Mouse (Mus musculus) limb, embryonic 13.5 days (tissue): ENCODE measurements at regions not wholly inside any gene's neighbourhood (a gene's known extent, or its start where the extent isn't known, plus 50 kb on each side); places are given as distances from the start of the nearest gene placed in this dataset.

Source experiments
- ATAC-seq: fragments of 200-750 bp; cut with Nextera tagmentation; 2 replicates; pipeline ENCODE4 v1.8.0; 2017; ENCODE audit warnings: low read depth, moderate number of reproducible peaks, moderate TSS enrichment; ENCODE audit not compliant: low FRiP score
- H3K27ac ChIP-seq: fragments of 300-500 bp; sonication (generic); 2 replicates; pipeline ENCODE4 v1.5.1; 2015; ENCODE audit warnings: inconsistent platforms, mild to moderate bottlenecking, moderate library complexity
- H3K27me3 ChIP-seq: fragments of 300-500 bp; sonication (generic); 2 replicates; pipeline ENCODE4 v1.6.1; 2015; ENCODE audit warnings: mild to moderate bottlenecking, inconsistent platforms
- H3K36me3 ChIP-seq: fragments of 300-500 bp; sonication (generic); 2 replicates; pipeline ENCODE4 v1.6.1; 2015; ENCODE audit warnings: inconsistent platforms, mild to moderate bottlenecking, moderate library complexity
- H3K4me1 ChIP-seq: fragments of 300-500 bp; sonication (generic); 2 replicates; pipeline ENCODE4 v1.6.1; 2015; ENCODE audit warnings: inconsistent platforms
- H3K4me2 ChIP-seq: fragments of 300-500 bp; sonication (generic); replicated peaks from 2 replicates; pipeline ENCODE4 v1.6.1; 2015; ENCODE audit warnings: inconsistent platforms, mild to moderate bottlenecking, moderate library complexity
- H3K4me3 ChIP-seq: fragments of 300-500 bp; sonication (generic); 2 replicates; pipeline ENCODE4 v1.5.1; 2015; ENCODE audit warnings: moderate library complexity, mild to moderate bottlenecking, inconsistent platforms
- H3K9ac ChIP-seq: fragments of 300-500 bp; sonication (generic); 2 replicates; pipeline ENCODE4 v1.6.1; 2015; ENCODE audit warnings: mild to moderate bottlenecking, inconsistent platforms
- H3K9me3 ChIP-seq: fragments of 300-500 bp; sonication (generic); 2 replicates; pipeline ENCODE4 v1.6.1; 2016; ENCODE audit warnings: inconsistent platforms
- WGBS: fragments of 180-500 bp; shearing (Covaris S2); methylation state at CpG from one replicate; pipeline ENCODE4 v1.1.7; 2015; 5-methylcytosine and 5-hydroxymethylcytosine counted together

- 82% methylated on average over 3 of the region's 3 CpGs for WGBS
- Histone ChIP-seq H3K27ac (no peak overlapping the region), H3K9ac (no peak overlapping the region), H3K4me1 (peaks cover 6% of the 10 kb centered on the region; the same call in 1 of the 2 replicates), H3K4me3 (no peak overlapping the region), H3K4me2 (no peak overlapping the region), H3K9me3 (no peaks in the 10 kb centered on the region), H3K36me3 (no peaks in the 10 kb centered on the region), H3K27me3 (no peaks in the 10 kb centered on the region)
- no peak for ATAC-seq
Observed at GRCm38 (mm10) chr1:184628566-184629168, 103.8 kb downstream of the Hlx start.

- no peaks in the 10 kb centered on the region for H3K4me1 ChIP-seq
- no peak overlapping the region for H3K4me2 ChIP-seq
- H3K4me3 ChIP-seq = no peak overlapping the region
- WGBS = 58% methylated on average over 3 of the region's 3 CpGs
- no peaks in the 10 kb centered on the region for H3K9me3 ChIP-seq
- H3K27me3 ChIP-seq = peaks cover 16% of the 10 kb centered on the region; the same call in 1 of the 2 replicates
- no peak overlapping the region for H3K9ac ChIP-seq
- no peak overlapping the region for H3K27ac ChIP-seq
- ATAC-seq = no peak
- no peaks in the 10 kb centered on the region for H3K36me3 ChIP-seq
Observed at GRCm38 (mm10) chr1:184622462-184622861, 110.0 kb downstream of the Hlx start.

- no peak overlapping the region for H3K4me2 ChIP-seq
- H3K36me3 ChIP-seq = no peaks in the 10 kb centered on the region
- H3K4me1 ChIP-seq = no peaks in the 10 kb centered on the region
- no peak for ATAC-seq
- WGBS = 26% methylated on average over 15 of the region's 15 CpGs
- no peak overlapping the region for H3K4me3 ChIP-seq
- peaks cover 16% of the 10 kb centered on the region; the same call in 1 of the 2 replicates for H3K27me3 ChIP-seq
- no peaks in the 10 kb centered on the region for H3K9me3 ChIP-seq
- no peak overlapping the region for H3K9ac ChIP-seq
- H3K27ac ChIP-seq = no peak overlapping the region
Observed at GRCm38 (mm10) chr1:184621950-184622349, 110.5 kb downstream of the Hlx start.

- Histone ChIP-seq H3K4me1 (no peaks in the 10 kb centered on the region), H3K9me3 (no peaks in the 10 kb centered on the region), H3K4me3 (no peak overlapping the region), H3K27ac (no peak overlapping the region), H3K4me2 (no peak overlapping the region), H3K9ac (no peak overlapping the region), H3K36me3 (no peaks in the 10 kb centered on the region), H3K27me3 (peaks cover 13% of the 10 kb centered on the region; the same call in 1 of the 2 replicates)
- WGBS = 80% methylated on average over 8 of the region's 8 CpGs
- ATAC-seq = no peak
Observed at GRCm38 (mm10) chr1:184617853-184618454, 114.5 kb downstream of the Hlx start.

GRCm38 (mm10) chr1:184615991-184616390 is 116.4 kb downstream of the Hlx start:
- no peak overlapping the region for H3K4me2 ChIP-seq
- H3K36me3 ChIP-seq = no peaks in the 10 kb centered on the region
- H3K4me1 ChIP-seq = no peaks in the 10 kb centered on the region
- no peak overlapping the region for H3K9ac ChIP-seq
- WGBS = 67% methylated on average over 3 of the region's 3 CpGs
- no peak for ATAC-seq
- H3K4me3 ChIP-seq = no peak overlapping the region
- H3K27me3 ChIP-seq = 0 out of 2 replicates have a peak, but pooled peaks cover 4% of the 10 kb centered on the region
- no peaks in the 10 kb centered on the region for H3K9me3 ChIP-seq
- no peak overlapping the region for H3K27ac ChIP-seq

- Histone ChIP-seq H3K9me3 (no peaks in the 10 kb centered on the region), H3K4me1 (no peaks in the 10 kb centered on the region), H3K27me3 (no peaks in the 10 kb centered on the region), H3K27ac (no peak overlapping the region), H3K36me3 (no peaks in the 10 kb centered on the region), H3K9ac (no peak overlapping the region), H3K4me2 (no peak overlapping the region), H3K4me3 (no peak overlapping the region)
- 77% methylated on average over 21 of the region's 21 CpGs for WGBS
- no peak for ATAC-seq
Observed at GRCm38 (mm10) chr1:184614699-184615415, 117.6 kb downstream of the Hlx start.

GRCm38 (mm10) chr1:184612880-184613279 is 119.5 kb downstream of the Hlx start:
- Histone ChIP-seq H3K27me3 (no peaks in the 10 kb centered on the region), H3K27ac (no peak overlapping the region), H3K9me3 (no peaks in the 10 kb centered on the region), H3K36me3 (no peaks in the 10 kb centered on the region), H3K4me2 (no peak overlapping the region), H3K4me1 (peaks cover 14% of the 10 kb centered on the region), H3K4me3 (no peak overlapping the region), H3K9ac (no peak overlapping the region)
- WGBS = 77% methylated on average over 4 of the region's 4 CpGs
- ATAC-seq = no peak

GRCm38 (mm10) chr1:184608938-184609337 is 123.5 kb downstream of the Hlx start:
- Histone ChIP-seq H3K4me3 (no peak overlapping the region), H3K27ac (0 out of 2 replicates have a peak overlapping the region, but pooled peaks have one; percentile 39), H3K9me3 (no peaks in the 10 kb centered on the region), H3K4me2 (no peak overlapping the region), H3K4me1 (peaks cover 16% of the 10 kb centered on the region), H3K27me3 (peaks cover 7% of the 10 kb centered on the region; the same call in 1 of the 2 replicates), H3K9ac (no peak overlapping the region), H3K36me3 (no peaks in the 10 kb centered on the region)
- no peak for ATAC-seq
- 41% methylated on average over 5 of the region's 5 CpGs for WGBS

- 69% methylated on average over 2 of the region's 2 CpGs for WGBS
- ATAC-seq = no peak
- H3K4me1 ChIP-seq = peaks cover 16% of the 10 kb centered on the region
- H3K36me3 ChIP-seq = no peaks in the 10 kb centered on the region
- no peak overlapping the region for H3K4me3 ChIP-seq
- no peak overlapping the region for H3K4me2 ChIP-seq
- H3K9ac ChIP-seq = no peak overlapping the region
- H3K27ac ChIP-seq = peak overlapping the region; percentile 39; the same call in 1 of the 2 replicates
- no peaks in the 10 kb centered on the region for H3K9me3 ChIP-seq
- H3K27me3 ChIP-seq = peaks cover 7% of the 10 kb centered on the region; the same call in 1 of the 2 replicates
Observed at GRCm38 (mm10) chr1:184608338-184608737, 124.1 kb downstream of the Hlx start.

GRCm38 (mm10) chr1:184606541-184606940 is 125.9 kb downstream of the Hlx start:
- Histone ChIP-seq H3K27ac (no peak overlapping the region; the same call in 1 of the 2 replicates), H3K36me3 (no peaks in the 10 kb centered on the region), H3K4me1 (peaks cover 16% of the 10 kb centered on the region), H3K9me3 (no peaks in the 10 kb centered on the region), H3K27me3 (peaks cover 7% of the 10 kb centered on the region; the same call in 1 of the 2 replicates), H3K4me2 (no peak overlapping the region), H3K9ac (no peak overlapping the region), H3K4me3 (no peak overlapping the region)
- no peak for ATAC-seq
- WGBS = 66% methylated on average over 8 of the region's 8 CpGs

GRCm38 (mm10) chr1:184605666-184606065 is 126.8 kb downstream of the Hlx start:
- H3K4me1 ChIP-seq = peaks cover 16% of the 10 kb centered on the region
- H3K4me2 ChIP-seq = no peak overlapping the region
- no peak overlapping the region for H3K27ac ChIP-seq
- peaks cover 7% of the 10 kb centered on the region; the same call in 1 of the 2 replicates for H3K27me3 ChIP-seq
- no peaks in the 10 kb centered on the region for H3K36me3 ChIP-seq
- no peak for ATAC-seq
- H3K9me3 ChIP-seq = no peaks in the 10 kb centered on the region
- 84% methylated on average over 7 of the region's 7 CpGs for WGBS
- no peak overlapping the region for H3K4me3 ChIP-seq
- H3K9ac ChIP-seq = no peak overlapping the region

GRCm38 (mm10) chr1:184603136-184603535 is 129.3 kb downstream of the Hlx start:
- Histone ChIP-seq H3K36me3 (no peaks in the 10 kb centered on the region), H3K4me1 (peaks cover 4% of the 10 kb centered on the region), H3K27ac (no peak overlapping the region), H3K4me2 (no peak overlapping the region), H3K9me3 (no peaks in the 10 kb centered on the region), H3K9ac (no peak overlapping the region), H3K27me3 (peaks cover 7% of the 10 kb centered on the region; the same call in 1 of the 2 replicates), H3K4me3 (no peak overlapping the region)
- ATAC-seq = no peak
- 74% methylated on average over 6 of the region's 6 CpGs for WGBS
